Mouse (Mus musculus): ENCODE data around the gene Fan1. TPM values are rescaled to one million over a fixed set of nuclear protein-coding genes. Genes with fewer than 3 reads are reported as not detected.

Fan1 gene
- polyA plus RNA-seq, 1 experiment from 2014 or later: 9.4 TPM

GRCm38 (mm10) chr7:64354206-64354605 is 19.7 kb downstream of the Fan1 start:
- Histone ChIP-seq H3K27me3 (ENCODE audit: control insufficient read depth, insufficient read depth, low read length) (no peaks in the 10 kb centered on the region), H3K9ac (replicated peaks; ENCODE audit: low read depth, low read length) (no peak overlapping the region), H3K27ac (ENCODE audit: low read length) (no peak overlapping the region), H3K4me3 (ENCODE audit: low read depth, low read length) (no peak overlapping the region), H3K9me3 (ENCODE audit: control insufficient read depth, low read depth, low read length) (no peaks in the 10 kb centered on the region), H3K36me3 (ENCODE audit: control insufficient read depth, insufficient read depth, low read length) (peaks cover 36% of the 10 kb centered on the region), H3K4me1 (ENCODE audit: control insufficient read depth, insufficient read depth, low read length) (no peaks in the 10 kb centered on the region), H3K4me2 (replicated peaks; ENCODE audit: low read depth, low read length) (no peak overlapping the region)
- WGBS: 72% methylated on average over 14 of the region's 14 CpGs
- no peak for ATAC-seq (ENCODE audit: insufficient number of reproducible peaks, insufficient read depth, low FRiP score, low read depth)

DNA sequence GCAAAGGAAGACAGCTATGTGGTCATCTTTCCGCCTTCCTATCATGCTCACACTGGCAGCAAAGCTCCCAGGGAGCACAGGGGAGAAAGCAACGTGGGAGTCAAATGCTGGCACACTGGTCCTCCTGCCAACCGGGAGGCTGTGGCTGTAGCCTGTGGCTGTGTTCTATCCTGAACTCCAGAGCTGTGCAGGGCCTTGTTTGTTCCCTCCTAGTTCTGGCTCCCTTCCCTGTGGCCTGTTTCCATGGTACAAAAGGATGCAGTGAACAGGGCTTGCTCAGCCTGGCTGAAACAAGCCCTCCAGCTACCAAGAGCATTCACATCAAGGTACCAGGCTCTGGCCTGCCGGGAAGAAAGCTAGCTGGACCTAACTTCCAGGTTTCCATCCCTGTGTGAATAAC is 22.8 kb downstream of the Fan1 start:
- H3K27ac ChIP-seq (ENCODE audit: low read length): no peak overlapping the region
- no peak for ATAC-seq (ENCODE audit: insufficient number of reproducible peaks, insufficient read depth, low FRiP score, low read depth)
- H3K4me2 ChIP-seq (replicated peaks; ENCODE audit: low read depth, low read length): no peak overlapping the region
- peaks cover 29% of the 10 kb centered on the region for H3K36me3 ChIP-seq (ENCODE audit: control insufficient read depth, insufficient read depth, low read length)
- no peaks in the 10 kb centered on the region for H3K27me3 ChIP-seq (ENCODE audit: control insufficient read depth, insufficient read depth, low read length)
- H3K4me1 ChIP-seq (ENCODE audit: control insufficient read depth, insufficient read depth, low read length): no peaks in the 10 kb centered on the region
- no peaks in the 10 kb centered on the region for H3K9me3 ChIP-seq (ENCODE audit: control insufficient read depth, low read depth, low read length)
- no peak overlapping the region for H3K9ac ChIP-seq (replicated peaks; ENCODE audit: low read depth, low read length)
- H3K4me3 ChIP-seq (ENCODE audit: low read depth, low read length): no peak overlapping the region
- WGBS: 77% methylated on average over 4 of the region's 4 CpGs

DNA sequence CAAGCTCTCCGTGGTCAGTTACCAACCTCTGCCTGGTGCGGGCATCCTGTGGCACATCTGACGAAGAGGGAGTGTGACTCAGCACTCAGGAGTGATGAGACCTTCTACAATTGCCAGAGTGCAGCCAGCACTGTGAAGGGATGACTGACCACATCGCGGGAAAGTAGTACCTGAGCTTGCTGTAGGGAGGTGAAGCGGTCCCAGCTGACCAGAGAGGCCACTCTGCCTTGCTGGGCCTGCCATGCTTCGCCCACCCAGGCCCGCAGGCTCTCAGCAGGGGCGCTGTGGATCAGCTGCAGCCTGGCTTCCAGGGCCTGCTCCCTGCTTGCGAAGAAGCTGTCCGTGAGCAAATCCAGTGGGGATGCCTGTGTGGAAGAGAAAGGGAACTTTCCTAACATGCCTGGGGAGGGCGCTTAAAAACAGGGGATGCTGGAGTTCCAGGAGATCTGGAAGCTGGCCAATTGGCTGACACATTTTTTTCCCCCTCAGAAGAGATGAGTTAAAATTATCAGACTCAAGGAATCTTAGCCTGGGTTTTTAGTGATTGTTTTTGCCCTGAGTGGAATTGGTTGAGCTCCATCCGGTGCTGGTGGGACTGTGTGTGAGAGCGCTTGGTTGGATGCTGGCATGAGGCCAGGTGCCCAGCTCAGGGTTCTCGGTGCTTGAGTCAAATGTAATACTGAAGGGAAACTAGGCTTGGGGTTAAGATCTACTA is 24.6 kb downstream of the Fan1 start:
- no peak overlapping the region for H3K27ac ChIP-seq (ENCODE audit: low read length)
- no peak for ATAC-seq (ENCODE audit: insufficient number of reproducible peaks, insufficient read depth, low FRiP score, low read depth)
- no peak overlapping the region for H3K4me2 ChIP-seq (replicated peaks; ENCODE audit: low read depth, low read length)
- H3K36me3 ChIP-seq (ENCODE audit: control insufficient read depth, insufficient read depth, low read length): peaks cover 31% of the 10 kb centered on the region
- H3K4me3 ChIP-seq (ENCODE audit: low read depth, low read length): no peak overlapping the region
- 88% methylated on average over 15 of the region's 15 CpGs for WGBS
- H3K9me3 ChIP-seq (ENCODE audit: control insufficient read depth, low read depth, low read length): no peaks in the 10 kb centered on the region
- H3K27me3 ChIP-seq (ENCODE audit: control insufficient read depth, insufficient read depth, low read length): no peaks in the 10 kb centered on the region
- H3K9ac ChIP-seq (replicated peaks; ENCODE audit: low read depth, low read length): no peak overlapping the region
- H3K4me1 ChIP-seq (ENCODE audit: control insufficient read depth, insufficient read depth, low read length): no peaks in the 10 kb centered on the region

GRCm38 (mm10) chr7:64347813-64348212 is 26.1 kb downstream of the Fan1 start:
- Histone ChIP-seq H3K9me3 (ENCODE audit: control insufficient read depth, low read depth, low read length) (no peaks in the 10 kb centered on the region), H3K27ac (ENCODE audit: low read length) (no peak overlapping the region), H3K9ac (replicated peaks; ENCODE audit: low read depth, low read length) (no peak overlapping the region), H3K4me2 (replicated peaks; ENCODE audit: low read depth, low read length) (no peak overlapping the region), H3K4me1 (ENCODE audit: control insufficient read depth, insufficient read depth, low read length) (no peaks in the 10 kb centered on the region), H3K36me3 (ENCODE audit: control insufficient read depth, insufficient read depth, low read length) (peaks cover 21% of the 10 kb centered on the region; the same call in 1 of the 2 replicates), H3K27me3 (ENCODE audit: control insufficient read depth, insufficient read depth, low read length) (no peaks in the 10 kb centered on the region), H3K4me3 (ENCODE audit: low read depth, low read length) (no peak overlapping the region)
- ATAC-seq (ENCODE audit: insufficient number of reproducible peaks, insufficient read depth, low FRiP score, low read depth): no peak
- WGBS: 90% methylated on average over 1 of the region's 1 CpGs

DNA sequence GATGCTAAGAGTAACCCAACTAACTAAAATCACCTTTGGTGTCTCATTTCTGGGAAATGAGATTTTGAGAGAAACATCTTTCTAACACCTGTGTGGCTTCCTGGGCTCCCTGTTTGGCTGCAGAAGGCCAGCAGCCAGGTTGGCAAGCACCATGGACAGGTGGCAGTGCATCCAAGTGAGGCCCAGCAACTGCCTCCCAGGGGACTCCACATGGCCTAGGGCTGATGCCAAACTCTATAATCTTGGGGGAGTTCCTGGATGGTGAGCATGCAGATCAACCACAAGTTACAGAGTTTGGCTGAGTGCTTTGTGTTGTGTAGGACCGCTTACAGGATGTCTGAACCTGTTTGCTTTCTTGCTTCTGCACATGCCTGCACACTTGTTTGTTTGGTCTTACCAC is 41.2 kb downstream of the Fan1 start:
- peaks cover 12% of the 10 kb centered on the region for H3K36me3 ChIP-seq (ENCODE audit: control insufficient read depth, insufficient read depth, low read length)
- no peak overlapping the region for H3K4me2 ChIP-seq (replicated peaks; ENCODE audit: low read depth, low read length)

GRCm38 (mm10) chr7:64331309-64331708 is 42.6 kb downstream of the Fan1 start:
- no peaks in the 10 kb centered on the region for H3K4me1 ChIP-seq (ENCODE audit: control insufficient read depth, insufficient read depth, low read length)
- ATAC-seq (ENCODE audit: insufficient number of reproducible peaks, insufficient read depth, low FRiP score, low read depth): no peak
- no peak overlapping the region for H3K9ac ChIP-seq (replicated peaks; ENCODE audit: low read depth, low read length)
- H3K9me3 ChIP-seq (ENCODE audit: control insufficient read depth, low read depth, low read length): no peaks in the 10 kb centered on the region
- 86% methylated on average over 3 of the region's 3 CpGs for WGBS
- no peak overlapping the region for H3K27ac ChIP-seq (ENCODE audit: low read length)
- no peak overlapping the region for H3K4me2 ChIP-seq (replicated peaks; ENCODE audit: low read depth, low read length)
- peaks cover 12% of the 10 kb centered on the region; the same call in 1 of the 2 replicates for H3K36me3 ChIP-seq (ENCODE audit: control insufficient read depth, insufficient read depth, low read length)
- no peak overlapping the region for H3K4me3 ChIP-seq (ENCODE audit: low read depth, low read length)
- no peaks in the 10 kb centered on the region for H3K27me3 ChIP-seq (ENCODE audit: control insufficient read depth, insufficient read depth, low read length)

More for the DNA sequence above, 41.2 kb downstream of the Fan1 start:
- WGBS: 96% methylated on average over 1 of the region's 1 CpGs
- no peak overlapping the region for H3K27ac ChIP-seq (ENCODE audit: low read length)
- ATAC-seq (ENCODE audit: insufficient number of reproducible peaks, insufficient read depth, low FRiP score, low read depth): no peak
- no peak overlapping the region for H3K9ac ChIP-seq (replicated peaks; ENCODE audit: low read depth, low read length)
- H3K4me3 ChIP-seq (ENCODE audit: low read depth, low read length): no peak overlapping the region
- H3K4me1 ChIP-seq (ENCODE audit: control insufficient read depth, insufficient read depth, low read length): no peaks in the 10 kb centered on the region
- no peaks in the 10 kb centered on the region for H3K9me3 ChIP-seq (ENCODE audit: control insufficient read depth, low read depth, low read length)
- H3K27me3 ChIP-seq (ENCODE audit: control insufficient read depth, insufficient read depth, low read length): no peaks in the 10 kb centered on the region

GRCm38 (mm10) chr7:64327486-64327885 is 46.4 kb downstream of the Fan1 start:
- WGBS: 88% methylated on average over 4 of the region's 4 CpGs
- no peak for ATAC-seq (ENCODE audit: insufficient number of reproducible peaks, insufficient read depth, low FRiP score, low read depth)
- Histone ChIP-seq H3K4me3 (ENCODE audit: low read depth, low read length) (no peak overlapping the region), H3K9me3 (ENCODE audit: control insufficient read depth, low read depth, low read length) (no peaks in the 10 kb centered on the region), H3K4me2 (replicated peaks; ENCODE audit: low read depth, low read length) (no peak overlapping the region), H3K36me3 (ENCODE audit: control insufficient read depth, insufficient read depth, low read length) (peaks cover 9% of the 10 kb centered on the region; the same call in 1 of the 2 replicates), H3K4me1 (ENCODE audit: control insufficient read depth, insufficient read depth, low read length) (no peaks in the 10 kb centered on the region), H3K9ac (replicated peaks; ENCODE audit: low read depth, low read length) (no peak overlapping the region), H3K27me3 (ENCODE audit: control insufficient read depth, insufficient read depth, low read length) (no peaks in the 10 kb centered on the region), H3K27ac (ENCODE audit: low read length) (no peak overlapping the region)

DNA sequence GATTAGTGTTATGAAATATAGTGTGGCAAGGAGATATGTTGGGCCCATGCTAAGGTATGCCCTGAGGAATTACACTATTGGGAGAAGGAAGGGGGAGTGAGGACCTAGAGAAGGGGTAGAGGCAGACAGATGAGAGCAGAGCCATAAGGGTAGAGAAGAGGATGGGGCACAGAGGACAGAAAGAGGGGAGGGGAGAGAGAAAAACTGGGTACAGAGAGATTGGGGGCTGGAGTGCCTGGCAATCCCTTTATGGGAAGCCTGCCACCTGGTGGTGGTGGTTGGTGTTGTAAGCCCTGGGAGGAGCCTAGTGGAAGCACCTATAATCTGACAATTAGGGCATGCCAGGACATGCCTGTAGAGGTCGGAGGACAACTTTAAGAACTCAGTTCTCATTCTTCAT is 47.0 kb downstream of the Fan1 start:
- no peak overlapping the region for H3K27ac ChIP-seq (ENCODE audit: low read length)
- 32% methylated on average over 1 of the region's 1 CpGs for WGBS
- H3K27me3 ChIP-seq (ENCODE audit: control insufficient read depth, insufficient read depth, low read length): no peaks in the 10 kb centered on the region
- no peak overlapping the region for H3K4me3 ChIP-seq (ENCODE audit: low read depth, low read length)
- H3K9me3 ChIP-seq (ENCODE audit: control insufficient read depth, low read depth, low read length): no peaks in the 10 kb centered on the region
- peaks cover 10% of the 10 kb centered on the region; the same call in 1 of the 2 replicates for H3K36me3 ChIP-seq (ENCODE audit: control insufficient read depth, insufficient read depth, low read length)
- peak; percentile 63; the same call in 1 of the 2 replicates for ATAC-seq (ENCODE audit: insufficient number of reproducible peaks, insufficient read depth, low FRiP score, low read depth)
- H3K9ac ChIP-seq (replicated peaks; ENCODE audit: low read depth, low read length): no peak overlapping the region
- H3K4me2 ChIP-seq (replicated peaks; ENCODE audit: low read depth, low read length): no peak overlapping the region
- H3K4me1 ChIP-seq (ENCODE audit: control insufficient read depth, insufficient read depth, low read length): no peaks in the 10 kb centered on the region

- peaks cover 16% of the 10 kb centered on the region for H3K36me3 ChIP-seq (ENCODE audit: control insufficient read depth, insufficient read depth, low read length)
- H3K9me3 ChIP-seq (ENCODE audit: control insufficient read depth, low read depth, low read length): no peaks in the 10 kb centered on the region
- H3K9ac ChIP-seq (replicated peaks; ENCODE audit: low read depth, low read length): no peak overlapping the region
- no peaks in the 10 kb centered on the region for H3K4me1 ChIP-seq (ENCODE audit: control insufficient read depth, insufficient read depth, low read length)
- no peak overlapping the region for H3K27ac ChIP-seq (ENCODE audit: low read length)
- no peak overlapping the region for H3K4me2 ChIP-seq (replicated peaks; ENCODE audit: low read depth, low read length)
- no peak for ATAC-seq (ENCODE audit: insufficient number of reproducible peaks, insufficient read depth, low FRiP score, low read depth)
- 87% methylated on average over 4 of the region's 4 CpGs for WGBS
- H3K4me3 ChIP-seq (ENCODE audit: low read depth, low read length): no peak overlapping the region
- no peaks in the 10 kb centered on the region for H3K27me3 ChIP-seq (ENCODE audit: control insufficient read depth, insufficient read depth, low read length)
Measured at GRCm38 (mm10) chr7:64321658-64322057, 52.2 kb downstream of the Fan1 start.
